Mouse (Mus musculus): ENCODE results near the gene Vmn1r207-ps. TPM values are rescaled to one million over a fixed set of nuclear protein-coding genes. Genes with fewer than 3 reads are reported as not detected.
"Not testable (repeated sequence)": the region's sequence is repeated elsewhere in the genome, so short reads cannot be mapped to it uniquely, and the experiment has no call there.

Gene Vmn1r207-ps
- not detected in 2 replicates for polyA plus RNA-seq (2016; fragmentation: Nextera tagmentation; extraction: Ambion mirVana)

DNA sequence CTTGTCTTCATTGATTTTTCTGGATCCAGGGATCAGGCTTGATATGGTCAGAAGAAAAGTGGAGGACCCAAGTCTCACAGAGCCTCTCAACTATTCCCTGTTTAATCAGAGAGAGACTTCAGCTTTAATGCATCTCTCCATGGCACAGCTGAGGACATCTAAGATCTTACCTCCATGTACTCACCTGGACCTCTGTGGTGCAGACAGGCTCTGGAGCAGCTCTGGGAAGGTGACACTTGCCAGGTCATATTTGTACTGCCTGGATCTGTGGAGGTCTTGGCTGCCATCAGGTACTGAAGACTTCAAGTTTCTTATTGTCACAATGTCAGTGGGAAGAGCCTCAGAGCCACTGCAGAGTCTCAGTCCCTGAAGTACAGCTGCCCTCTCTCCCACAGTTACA lies at the start of gene Vmn1r207-ps:
Vmn1r207-ps (minus strand) TSS at position 101 of the 400 bp plus-strand sequence.
- H3K27ac ChIP-seq; H3K36me3 ChIP-seq; H3K9me3 ChIP-seq; H3K4me2 ChIP-seq (replicated peaks); H3K9ac ChIP-seq; H3K4me1 ChIP-seq; H3K4me3 ChIP-seq; ATAC-seq (ENCODE audit: low FRiP score, low read depth); H3K27me3 ChIP-seq (replicated peaks): not testable (repeated sequence)

GRCm38 (mm10) chr13:22777300-22777699 lies 47.9 kb upstream of the Vmn1r207-ps start, which contains the start of gene Vmn1r208:
TSS of gene Vmn1r208 (minus strand) at chr13:22777400.
- not testable (repeated sequence) for H3K36me3 ChIP-seq; H3K4me1 ChIP-seq; H3K27ac ChIP-seq; H3K27me3 ChIP-seq (replicated peaks); H3K9ac ChIP-seq; ATAC-seq (ENCODE audit: low FRiP score, low read depth); H3K4me2 ChIP-seq (replicated peaks); H3K9me3 ChIP-seq; H3K4me3 ChIP-seq
- WGBS, result no CpG with 5 or more reads among the region's 7 CpGs

- not testable (repeated sequence) for H3K36me3 ChIP-seq; H3K4me3 ChIP-seq; ATAC-seq (ENCODE audit: low FRiP score, low read depth); H3K27ac ChIP-seq; H3K27me3 ChIP-seq (replicated peaks); H3K4me1 ChIP-seq; H3K9me3 ChIP-seq; H3K4me2 ChIP-seq (replicated peaks); H3K9ac ChIP-seq
- WGBS, result 93% methylated on average over 2 of the region's 2 CpGs
These were observed 42.2 kb upstream of the Vmn1r207-ps start for GRCm38 (mm10) chr13:22771592-22771991.

DNA sequence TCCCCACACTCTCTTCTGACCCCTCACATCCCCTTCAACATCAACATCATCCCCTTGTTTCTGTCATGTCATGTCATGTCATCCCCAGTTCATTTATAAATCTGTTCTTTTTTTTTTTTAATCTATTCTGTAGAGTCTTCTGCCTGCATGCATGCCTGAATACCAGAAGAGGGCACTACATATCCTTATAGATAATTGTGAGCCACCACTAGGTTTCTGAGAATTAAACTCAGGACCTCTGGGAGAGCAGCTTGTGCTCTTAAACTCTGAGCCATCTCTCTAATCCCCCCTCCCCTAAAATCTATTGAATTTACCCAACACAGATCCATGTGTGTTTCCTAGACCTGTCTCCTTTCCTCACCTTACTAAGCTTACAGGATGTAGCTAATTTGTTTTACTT lies 18.1 kb upstream of the Vmn1r207-ps start:
- H3K4me1 ChIP-seq, result no peaks in the 10 kb centered on the region
- no peaks in the 10 kb centered on the region for H3K27me3 ChIP-seq (replicated peaks)
- H3K9me3 ChIP-seq, result no peaks in the 10 kb centered on the region
- ATAC-seq (ENCODE audit: low FRiP score, low read depth), result no peak
- H3K27ac ChIP-seq, result no peak overlapping the region
- no peak overlapping the region for H3K4me3 ChIP-seq
- H3K9ac ChIP-seq, result no peak overlapping the region
- H3K36me3 ChIP-seq, result no peaks in the 10 kb centered on the region
- no peak overlapping the region for H3K4me2 ChIP-seq (replicated peaks)

GRCm38 (mm10) chr13:22706947-22707346 lies 22.5 kb downstream of the Vmn1r207-ps start:
- not testable (repeated sequence) for ATAC-seq (ENCODE audit: low FRiP score, low read depth); H3K27me3 ChIP-seq (replicated peaks); H3K4me1 ChIP-seq; H3K9me3 ChIP-seq; H3K4me2 ChIP-seq (replicated peaks); H3K9ac ChIP-seq; H3K27ac ChIP-seq; H3K4me3 ChIP-seq; H3K36me3 ChIP-seq

- not testable (repeated sequence) for H3K9ac ChIP-seq; ATAC-seq (ENCODE audit: low FRiP score, low read depth)
- WGBS, result 28% methylated on average over 2 of the region's 2 CpGs
These were observed 26.5 kb downstream of the Vmn1r207-ps start for GRCm38 (mm10) chr13:22702951-22703350.

More at GRCm38 (mm10) chr13:22702951-22703350, 26.5 kb downstream of the Vmn1r207-ps start:
- H3K4me1 ChIP-seq; H3K27ac ChIP-seq; H3K4me2 ChIP-seq (replicated peaks); H3K36me3 ChIP-seq; H3K27me3 ChIP-seq (replicated peaks); H3K9me3 ChIP-seq; H3K4me3 ChIP-seq: not testable (repeated sequence)

Other genes with a start within 250 kb of the Vmn1r207-ps start
- gene Vmn1r202, start 224.2 kb downstream of the Vmn1r207-ps start, polyA plus RNA-seq (2016; fragmentation: Nextera tagmentation; extraction: Ambion mirVana), result not detected in 2 replicates
- gene Vmn1r203, start 211.5 kb downstream of the Vmn1r207-ps start, polyA plus RNA-seq (2016; fragmentation: Nextera tagmentation; extraction: Ambion mirVana), result not detected in 2 replicates
- not detected in 2 replicates for gene Vmn1r204, start 176.4 kb downstream of the Vmn1r207-ps start, polyA plus RNA-seq (2016; fragmentation: Nextera tagmentation; extraction: Ambion mirVana)
- gene Vmn1r205, start 136.6 kb downstream of the Vmn1r207-ps start, polyA plus RNA-seq (2016; fragmentation: Nextera tagmentation; extraction: Ambion mirVana), result not detected in 2 replicates
- not detected in 2 replicates for gene Vmn1r206, start 105.4 kb downstream of the Vmn1r207-ps start, polyA plus RNA-seq (2016; fragmentation: Nextera tagmentation; extraction: Ambion mirVana)
- not detected in 2 replicates for gene Vmn1r208, start 47.8 kb upstream of the Vmn1r207-ps start, polyA plus RNA-seq (2016; fragmentation: Nextera tagmentation; extraction: Ambion mirVana)
- gene Vmn1r209, start 80.1 kb upstream of the Vmn1r207-ps start, polyA plus RNA-seq (2016; fragmentation: Nextera tagmentation; extraction: Ambion mirVana), result not detected in 2 replicates
- not detected in 2 replicates for gene Vmn1r210, start 101.7 kb upstream of the Vmn1r207-ps start, polyA plus RNA-seq (2016; fragmentation: Nextera tagmentation; extraction: Ambion mirVana)
- not detected in 2 replicates for gene Vmn1r211, start 127.9 kb upstream of the Vmn1r207-ps start, polyA plus RNA-seq (2016; fragmentation: Nextera tagmentation; extraction: Ambion mirVana)
- gene Vmn1r212, start 154.6 kb upstream of the Vmn1r207-ps start, polyA plus RNA-seq (2016; fragmentation: Nextera tagmentation; extraction: Ambion mirVana), result not detected in 2 replicates